Mouse (Mus musculus) liver, embryonic 16.5 days (tissue): ENCODE measurements around the gene Ppp1r21. TPM values are rescaled to one million over a fixed set of nuclear protein-coding genes. Genes with fewer than 3 reads are reported as not detected.

ENCODE experiments used
- ATAC-seq: fragments of 200-750 bp; cut with Nextera tagmentation; 2 replicates; pipeline ENCODE4 v1.8.0; 2017; ENCODE audit warnings: low read depth, mild to moderate bottlenecking, moderate number of reproducible peaks, moderate library complexity
- H3K27ac ChIP-seq: fragments of 300-500 bp; sonication (generic); 2 replicates; pipeline ENCODE4 v1.5.1; 2014; ENCODE audit warnings: mild to moderate bottlenecking, low read length
- H3K27me3 ChIP-seq: fragments of 300-500 bp; sonication (generic); 2 replicates; pipeline ENCODE4 v1.6.1; 2014; ENCODE audit warnings: low read depth, low read length, mixed read lengths; ENCODE audit not compliant: control insufficient read depth, insufficient read depth
- H3K36me3 ChIP-seq: fragments of 300-500 bp; sonication (generic); 2 replicates; pipeline ENCODE4 v1.6.1; 2014; ENCODE audit warnings: mild to moderate bottlenecking; ENCODE audit not compliant: control insufficient read depth, insufficient read depth
- H3K4me1 ChIP-seq: fragments of 300-500 bp; sonication (generic); 2 replicates; pipeline ENCODE4 v1.6.1; 2014; ENCODE audit warnings: low read depth, low read length, mixed read lengths; ENCODE audit not compliant: control insufficient read depth
- H3K4me2 ChIP-seq: fragments of 300-500 bp; sonication (generic); 2 replicates; pipeline ENCODE4 v1.6.1; 2014; ENCODE audit warnings: low read depth, low read length, mixed read lengths
- H3K4me3 ChIP-seq: fragments of 300-500 bp; sonication (generic); 2 replicates; pipeline ENCODE4 v1.5.1; 2014; ENCODE audit warnings: low read depth, mild to moderate bottlenecking, low read length
- H3K9ac ChIP-seq: fragments of 300-500 bp; sonication (generic); 2 replicates; pipeline ENCODE4 v1.6.1; 2014; ENCODE audit warnings: low read depth, low read length
- H3K9me3 ChIP-seq: fragments of 300-500 bp; sonication (generic); replicated peaks from 2 replicates; pipeline ENCODE4 v1.6.1; 2016; ENCODE audit warnings: low read length; ENCODE audit not compliant: control insufficient read depth
- WGBS: fragments of 180-500 bp; shearing (Covaris S2); extraction: QIAGEN DNeasy Blood & Tissue Kit; methylation state at CpG from one replicate; pipeline ENCODE4 v1.1.7; 2014; ENCODE audit not compliant: insufficient replicate concordance; 5-methylcytosine and 5-hydroxymethylcytosine counted together
- polyA plus RNA-seq: library from polyadenylated mRNA; unstranded; fragments of >200 nt; fragmentation: Nextera tagmentation; extraction: Ambion mirVana; gene quantifications from 2 replicates; pipeline ENCODE4 v1.2.1, GENCODE M21; 2015

The Ppp1r21 gene
- polyA plus RNA-seq, 1 experiment from 2014 or later: 10.6 TPM

GRCm38 (mm10) chr17:88578522-88579242 lies 48.8 kb downstream of the Ppp1r21 start:
- WGBS: 81% methylated on average over 20 of the region's 20 CpGs
- Histone ChIP-seq H3K4me3 (no peak overlapping the region), H3K27me3 (no peaks in the 10 kb centered on the region), H3K27ac (no peak overlapping the region), H3K36me3 (peaks cover 14% of the 10 kb centered on the region), H3K4me2 (no peak overlapping the region), H3K4me1 (no peaks in the 10 kb centered on the region), H3K9ac (no peak overlapping the region), H3K9me3 (no peaks in the 10 kb centered on the region)
- no peak for ATAC-seq

GRCm38 (mm10) chr17:88580556-88580955 lies 50.6 kb downstream of the Ppp1r21 start:
- Histone ChIP-seq H3K27ac (no peak overlapping the region), H3K4me3 (no peak overlapping the region), H3K4me2 (no peak overlapping the region), H3K4me1 (no peaks in the 10 kb centered on the region), H3K9ac (no peak overlapping the region), H3K9me3 (no peaks in the 10 kb centered on the region), H3K27me3 (no peaks in the 10 kb centered on the region), H3K36me3 (peaks cover 25% of the 10 kb centered on the region)
- no peak for ATAC-seq
- WGBS: 54% methylated on average over 6 of the region's 6 CpGs

- ATAC-seq: peak; percentile 7; the same call in 1 of the 2 replicates
- Histone ChIP-seq H3K36me3 (peaks cover 23% of the 10 kb centered on the region), H3K9ac (no peak overlapping the region), H3K4me1 (no peaks in the 10 kb centered on the region), H3K27me3 (no peaks in the 10 kb centered on the region), H3K4me3 (no peak overlapping the region), H3K27ac (no peak overlapping the region), H3K4me2 (no peak overlapping the region), H3K9me3 (no peaks in the 10 kb centered on the region)
- WGBS: 40% methylated on average over 6 of the region's 6 CpGs
These were observed 51.6 kb downstream of the Ppp1r21 start for GRCm38 (mm10) chr17:88581511-88582021.

- 86% methylated on average over 11 of the region's 11 CpGs for WGBS
- no peak overlapping the region for H3K9ac ChIP-seq
- no peaks in the 10 kb centered on the region for H3K27me3 ChIP-seq
- no peak for ATAC-seq
- no peak overlapping the region for H3K27ac ChIP-seq
- H3K4me1 ChIP-seq: no peaks in the 10 kb centered on the region
- H3K36me3 ChIP-seq: peaks cover 18% of the 10 kb centered on the region
- no peak overlapping the region for H3K4me3 ChIP-seq
- no peak overlapping the region for H3K4me2 ChIP-seq
- no peaks in the 10 kb centered on the region for H3K9me3 ChIP-seq
These were observed 53.1 kb downstream of the Ppp1r21 start for GRCm38 (mm10) chr17:88582999-88583398.

GRCm38 (mm10) chr17:88583411-88583810 lies 53.5 kb downstream of the Ppp1r21 start:
- no peaks in the 10 kb centered on the region for H3K27me3 ChIP-seq
- WGBS: 69% methylated on average over 8 of the region's 8 CpGs
- ATAC-seq: no peak
- H3K4me3 ChIP-seq: no peak overlapping the region
- H3K36me3 ChIP-seq: peaks cover 18% of the 10 kb centered on the region
- no peaks in the 10 kb centered on the region for H3K9me3 ChIP-seq
- no peak overlapping the region for H3K27ac ChIP-seq
- H3K4me2 ChIP-seq: no peak overlapping the region
- no peaks in the 10 kb centered on the region for H3K4me1 ChIP-seq
- H3K9ac ChIP-seq: no peak overlapping the region

GRCm38 (mm10) chr17:88587371-88587770 lies 57.5 kb downstream of the Ppp1r21 start:
- no peak overlapping the region for H3K4me2 ChIP-seq
- no peak overlapping the region for H3K4me3 ChIP-seq
- H3K4me1 ChIP-seq: no peaks in the 10 kb centered on the region
- peaks cover 16% of the 10 kb centered on the region for H3K36me3 ChIP-seq
- H3K27ac ChIP-seq: no peak overlapping the region
- ATAC-seq: no peak
- H3K9ac ChIP-seq: no peak overlapping the region
- no peaks in the 10 kb centered on the region for H3K9me3 ChIP-seq
- H3K27me3 ChIP-seq: no peaks in the 10 kb centered on the region
- 77% methylated on average over 15 of the region's 15 CpGs for WGBS

GRCm38 (mm10) chr17:88588228-88588627 lies 58.3 kb downstream of the Ppp1r21 start:
- H3K4me1 ChIP-seq: no peaks in the 10 kb centered on the region
- no peak overlapping the region for H3K27ac ChIP-seq
- 76% methylated on average over 8 of the region's 8 CpGs for WGBS
- no peak overlapping the region for H3K4me2 ChIP-seq
- no peaks in the 10 kb centered on the region for H3K9me3 ChIP-seq
- H3K4me3 ChIP-seq: no peak overlapping the region
- H3K36me3 ChIP-seq: peaks cover 16% of the 10 kb centered on the region
- 0 out of 2 replicates have a peak, but pooled peaks have one; percentile 21 for ATAC-seq
- no peak overlapping the region for H3K9ac ChIP-seq
- H3K27me3 ChIP-seq: no peaks in the 10 kb centered on the region

- H3K36me3 ChIP-seq: peaks cover 5% of the 10 kb centered on the region
- WGBS: 66% methylated on average over 6 of the region's 6 CpGs
- H3K27ac ChIP-seq: no peak overlapping the region
- no peak overlapping the region for H3K4me2 ChIP-seq
- H3K4me1 ChIP-seq: no peaks in the 10 kb centered on the region
- H3K9ac ChIP-seq: no peak overlapping the region
- no peaks in the 10 kb centered on the region for H3K9me3 ChIP-seq
- ATAC-seq: no peak
- H3K27me3 ChIP-seq: no peaks in the 10 kb centered on the region
- H3K4me3 ChIP-seq: no peak overlapping the region
These were observed 60.3 kb downstream of the Ppp1r21 start for GRCm38 (mm10) chr17:88590251-88590650.

- Histone ChIP-seq H3K27ac (no peak overlapping the region), H3K4me3 (no peak overlapping the region), H3K9ac (no peak overlapping the region), H3K9me3 (no peaks in the 10 kb centered on the region), H3K4me1 (no peaks in the 10 kb centered on the region; the same call in 1 of the 2 replicates), H3K4me2 (no peak overlapping the region), H3K36me3 (no peaks in the 10 kb centered on the region; the same call in 1 of the 2 replicates), H3K27me3 (no peaks in the 10 kb centered on the region)
- 51% methylated on average over 4 of the region's 4 CpGs for WGBS
- no peak for ATAC-seq
These were observed 65.2 kb downstream of the Ppp1r21 start for GRCm38 (mm10) chr17:88595071-88595470.
